Mouse (Mus musculus): ENCODE results near the gene Use1. TPM values are rescaled to one million over a fixed set of nuclear protein-coding genes. Genes with fewer than 3 reads are reported as not detected.

The Use1 gene
- polyA plus RNA-seq, 1 experiment from 2014 or later: 100 TPM

DNA sequence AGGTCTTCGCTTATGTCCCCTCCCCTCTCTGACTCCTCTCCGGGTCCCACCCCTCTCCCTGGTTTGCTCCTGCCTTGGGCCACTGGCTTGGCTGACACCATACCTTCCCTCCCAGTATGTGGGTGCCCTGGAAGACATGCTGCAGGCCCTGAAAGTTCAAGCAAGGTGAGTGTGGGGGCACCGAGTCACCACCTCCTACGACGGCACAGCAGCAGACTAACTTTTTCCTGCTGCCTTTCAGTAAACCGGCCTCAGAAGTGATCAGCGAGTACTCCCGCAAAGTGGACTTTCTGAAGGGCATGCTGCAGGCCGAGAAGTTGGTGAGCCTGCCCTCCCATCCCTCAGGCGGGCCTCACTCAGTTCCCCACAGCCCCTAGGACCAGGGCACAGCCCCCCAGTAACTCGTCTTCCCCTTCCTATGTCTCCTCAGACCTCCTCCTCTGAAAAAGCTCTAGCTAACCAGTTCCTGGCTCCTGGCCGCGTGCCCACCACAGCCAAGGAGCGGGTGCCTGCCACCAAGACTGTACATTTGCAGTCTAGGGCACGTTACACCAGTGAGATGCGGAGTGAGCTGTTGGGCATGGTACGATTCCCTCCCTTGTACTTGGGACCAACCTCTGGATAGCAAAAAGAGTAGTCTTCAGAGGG, 1.0 kb downstream of the Use1 start:
- peaks cover 19% of the 10 kb centered on the region for H3K36me3 ChIP-seq
- peak overlapping the region; percentile 89 for H3K27ac ChIP-seq
- H3K4me3 ChIP-seq (replicated peaks): peak overlapping the region; percentile 61
- WGBS: 54% methylated on average over 17 of the region's 17 CpGs
- H3K9me3 ChIP-seq: no peaks in the 10 kb centered on the region
- peaks cover 19% of the 10 kb centered on the region for H3K4me1 ChIP-seq (replicated peaks)
- H3K27me3 ChIP-seq: no peaks in the 10 kb centered on the region
- peak overlapping the region; percentile 86 for H3K4me2 ChIP-seq
- H3K9ac ChIP-seq (replicated peaks): peak overlapping the region; percentile 64
- peak; percentile 77; the same call in 1 of the 2 replicates for ATAC-seq (ENCODE audit: insufficient number of reproducible peaks, insufficient read depth, low FRiP score, low TSS enrichment, low read depth)

DNA sequence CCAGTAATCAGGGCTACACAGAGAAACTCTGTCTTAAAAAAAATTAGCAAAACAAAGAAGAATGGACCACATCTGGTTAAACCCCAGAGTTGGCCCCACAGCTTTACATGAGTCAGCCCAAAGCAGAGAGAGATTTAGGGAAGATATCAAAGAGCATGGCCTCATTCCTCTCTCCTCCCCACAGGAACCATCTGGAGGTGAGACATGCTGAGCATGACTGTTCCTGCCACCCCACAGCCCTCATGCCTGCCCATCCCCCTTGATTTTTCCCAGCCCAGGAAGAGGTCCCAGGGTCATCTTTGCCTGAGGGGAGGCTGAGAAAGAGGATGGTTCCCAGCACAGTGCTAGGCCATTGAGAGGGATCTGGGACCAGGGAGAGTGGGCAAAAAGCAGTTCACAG, 1.7 kb downstream of the Use1 start:
- no peak for ATAC-seq (ENCODE audit: insufficient number of reproducible peaks, insufficient read depth, low FRiP score, low TSS enrichment, low read depth)
- Histone ChIP-seq H3K4me3 (replicated peaks) (no peak overlapping the region), H3K27ac (no peak overlapping the region), H3K9ac (replicated peaks) (no peak overlapping the region), H3K36me3 (peaks cover 25% of the 10 kb centered on the region), H3K4me1 (replicated peaks) (peaks cover 19% of the 10 kb centered on the region), H3K4me2 (peak overlapping the region; percentile 86; the same call in 1 of the 2 replicates), H3K27me3 (no peaks in the 10 kb centered on the region), H3K9me3 (no peaks in the 10 kb centered on the region)

DNA sequence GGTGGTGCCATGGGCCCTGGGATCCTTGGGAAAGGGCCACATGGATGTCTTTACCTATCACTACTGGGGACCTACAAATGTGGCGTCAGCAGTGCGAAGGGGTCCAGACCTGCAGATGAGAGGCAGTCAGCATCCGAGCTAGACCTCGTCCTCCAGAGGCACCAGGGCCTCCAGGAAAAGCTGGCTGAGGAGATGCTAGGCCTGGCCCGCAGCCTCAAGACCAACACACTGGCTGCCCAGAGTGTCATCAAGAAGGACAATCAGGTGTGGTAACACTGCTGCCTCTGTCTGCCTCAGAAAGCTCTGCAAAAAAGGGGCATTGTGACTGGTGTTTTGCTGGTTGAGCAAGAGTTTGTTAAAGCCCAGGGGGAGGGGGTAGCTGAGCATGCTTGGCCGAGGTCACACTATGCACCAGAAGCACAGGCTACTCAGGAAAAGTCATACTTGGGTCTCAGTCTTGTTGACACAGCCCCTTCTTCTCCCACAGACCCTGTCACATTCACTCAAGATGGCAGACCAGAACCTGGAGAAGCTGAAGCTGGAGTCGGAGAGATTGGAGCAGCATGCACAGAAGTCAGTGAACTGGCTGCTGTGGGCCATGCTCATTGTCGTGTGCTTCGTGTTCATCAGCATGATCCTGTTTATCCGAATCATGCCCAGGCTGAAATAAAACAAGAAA, 2.5 kb downstream of the Use1 start:
- Histone ChIP-seq H3K4me2 (no peak overlapping the region), H3K27ac (no peak overlapping the region), H3K9ac (replicated peaks) (no peak overlapping the region), H3K4me3 (replicated peaks) (0 out of 2 replicates have a peak overlapping the region, but pooled peaks have one; percentile 2), H3K4me1 (replicated peaks) (peaks cover 19% of the 10 kb centered on the region), H3K36me3 (peaks cover 33% of the 10 kb centered on the region), H3K27me3 (no peaks in the 10 kb centered on the region), H3K9me3 (no peaks in the 10 kb centered on the region)
- WGBS: 95% methylated on average over 10 of the region's 10 CpGs
- ATAC-seq (ENCODE audit: insufficient number of reproducible peaks, insufficient read depth, low FRiP score, low TSS enrichment, low read depth): no peak

DNA sequence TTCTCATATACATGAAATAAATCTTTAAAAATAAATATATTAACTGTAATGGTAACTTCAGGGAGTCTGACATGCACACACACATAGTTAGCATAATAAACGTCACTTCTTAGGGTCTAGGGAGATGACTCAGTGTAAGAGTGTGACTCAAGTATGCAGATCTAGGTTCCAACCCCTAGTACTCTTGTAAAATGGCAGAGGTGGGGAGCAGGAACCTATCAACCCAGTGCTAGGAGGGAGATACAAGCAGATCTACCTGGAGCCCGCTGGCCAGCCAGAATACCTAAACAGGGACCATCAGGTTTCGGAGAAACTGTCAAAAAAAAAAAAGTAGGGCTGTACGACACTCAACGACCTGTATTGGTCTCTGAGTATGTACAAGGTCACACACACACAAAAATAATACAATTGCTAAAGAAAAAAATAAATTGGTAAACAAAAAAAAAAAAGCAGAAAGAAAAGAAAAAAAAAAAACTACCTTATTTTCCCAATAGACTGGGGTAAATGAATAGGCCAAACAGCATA, 4.1 kb downstream of the Use1 start:
- 28% methylated on average over 5 of the region's 5 CpGs for WGBS
- peaks cover 43% of the 10 kb centered on the region for H3K36me3 ChIP-seq
- H3K9ac ChIP-seq (replicated peaks): no peak overlapping the region
- ATAC-seq (ENCODE audit: insufficient number of reproducible peaks, insufficient read depth, low FRiP score, low TSS enrichment, low read depth): no peak
- peak overlapping the region; percentile 53 for H3K4me2 ChIP-seq
- peak overlapping the region; percentile 74 for H3K4me3 ChIP-seq (replicated peaks)
- H3K27me3 ChIP-seq: no peaks in the 10 kb centered on the region
- H3K27ac ChIP-seq: no peak overlapping the region
- no peaks in the 10 kb centered on the region for H3K9me3 ChIP-seq
- peaks cover 24% of the 10 kb centered on the region for H3K4me1 ChIP-seq (replicated peaks)

DNA sequence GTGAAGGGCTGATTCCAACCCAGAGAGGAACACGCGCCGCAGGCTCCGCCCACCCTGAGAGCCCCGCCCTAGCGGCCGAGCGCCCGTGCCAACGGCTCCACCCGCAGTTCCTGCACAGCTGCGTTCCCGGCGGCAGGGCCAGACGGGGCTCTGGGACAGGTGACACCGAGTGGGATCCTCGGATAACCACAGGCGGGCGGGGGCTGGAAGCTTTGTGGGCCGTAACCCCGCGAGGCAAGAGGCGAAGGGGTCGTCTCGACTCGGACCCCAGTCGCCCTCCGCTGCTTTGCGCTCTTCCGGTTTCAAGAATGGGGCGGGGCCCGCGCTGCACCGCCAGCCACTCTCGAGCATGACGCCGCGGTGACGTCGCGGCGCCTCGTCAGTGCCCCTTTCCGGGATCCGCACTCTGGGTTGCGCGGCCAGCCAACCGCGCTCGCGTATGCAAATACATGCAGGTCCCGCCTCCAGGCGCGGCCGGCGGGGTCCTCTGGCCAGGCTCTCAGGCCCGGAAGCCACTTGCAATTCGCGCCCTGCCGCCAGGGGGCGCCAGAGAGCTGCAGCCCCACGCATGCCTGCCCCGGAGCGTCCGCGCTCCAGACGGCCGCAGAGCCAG, 4.7 kb downstream of the Use1 start, which contains the start of gene Ocel1:
Gene Ocel1 (plus strand): TSS at position 63 of the 613 bp plus-strand sequence.
- Histone ChIP-seq H3K27me3 (no peaks in the 10 kb centered on the region; the same call in 1 of the 2 replicates), H3K9ac (replicated peaks) (peak within 1 kb of the TSS; percentile 56; the same call in 1 of the 2 replicates), H3K4me3 (replicated peaks) (peak within 1 kb of the TSS; percentile 74), H3K4me1 (replicated peaks) (peaks cover 26% of the 10 kb centered on the region), H3K36me3 (peaks cover 43% of the 10 kb centered on the region), H3K27ac (peak within 1 kb of the TSS; percentile 59), H3K9me3 (no peaks in the 10 kb centered on the region), H3K4me2 (peak within 1 kb of the TSS; percentile 53)
- WGBS: 1% methylated on average over 68 of the region's 68 CpGs
- ATAC-seq (ENCODE audit: insufficient number of reproducible peaks, insufficient read depth, low FRiP score, low TSS enrichment, low read depth): peak; percentile 83

DNA sequence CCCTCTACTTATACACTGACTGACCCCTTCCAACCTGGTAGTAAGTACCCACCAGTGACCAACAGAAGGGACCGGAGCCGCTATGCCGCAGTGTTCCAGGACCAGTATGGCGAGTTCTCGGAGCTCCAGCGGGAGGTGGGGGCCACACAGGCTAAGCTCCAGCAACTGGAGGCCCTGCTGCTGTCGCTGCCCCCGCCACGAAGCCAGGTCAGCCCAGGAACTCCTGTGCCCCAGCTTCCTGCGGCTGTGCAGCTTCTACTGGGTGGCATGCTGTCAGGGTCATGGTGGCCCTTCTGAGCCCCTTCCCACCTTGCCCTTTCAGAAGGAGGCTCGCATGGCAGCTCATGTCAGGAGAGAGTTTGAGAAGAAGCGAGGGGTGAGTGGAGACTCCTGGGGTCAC, 5.8 kb downstream of the Use1 start:
- 90% methylated on average over 12 of the region's 12 CpGs for WGBS
- Histone ChIP-seq H3K4me2 (no peak overlapping the region), H3K27ac (no peak overlapping the region), H3K36me3 (peaks cover 47% of the 10 kb centered on the region), H3K9me3 (no peaks in the 10 kb centered on the region), H3K9ac (replicated peaks) (no peak overlapping the region), H3K4me3 (replicated peaks) (0 out of 2 replicates have a peak overlapping the region, but pooled peaks have one; percentile 6), H3K4me1 (replicated peaks) (peaks cover 34% of the 10 kb centered on the region), H3K27me3 (peaks cover 6% of the 10 kb centered on the region; the same call in 1 of the 2 replicates)
- ATAC-seq (ENCODE audit: insufficient number of reproducible peaks, insufficient read depth, low FRiP score, low TSS enrichment, low read depth): no peak

DNA sequence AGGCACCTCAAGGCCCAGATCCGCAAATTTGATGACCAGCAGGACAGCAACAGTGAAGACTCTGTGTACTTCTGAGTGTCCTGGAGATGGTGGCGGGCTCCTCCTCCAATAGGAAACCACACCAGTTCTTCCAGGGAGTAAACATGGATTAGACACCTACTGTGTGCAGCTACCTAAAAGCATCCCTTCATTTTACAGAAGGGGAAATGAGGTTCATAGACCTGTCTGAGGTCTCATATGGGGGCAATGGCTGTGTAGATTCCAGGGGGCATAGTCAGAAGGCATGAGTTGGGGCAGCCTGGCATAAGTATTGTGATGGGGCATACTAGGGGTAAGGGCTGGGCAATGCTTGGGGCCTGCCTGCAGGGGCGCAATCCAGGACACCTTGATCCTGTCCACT, 6.4 kb downstream of the Use1 start:
- 84% methylated on average over 3 of the region's 3 CpGs for WGBS
- Histone ChIP-seq H3K4me1 (replicated peaks) (peaks cover 29% of the 10 kb centered on the region), H3K27me3 (peaks cover 11% of the 10 kb centered on the region; the same call in 1 of the 2 replicates), H3K27ac (no peak overlapping the region), H3K9ac (replicated peaks) (no peak overlapping the region), H3K4me2 (no peak overlapping the region), H3K9me3 (no peaks in the 10 kb centered on the region), H3K4me3 (replicated peaks) (no peak overlapping the region), H3K36me3 (peaks cover 52% of the 10 kb centered on the region)
- no peak for ATAC-seq (ENCODE audit: insufficient number of reproducible peaks, insufficient read depth, low FRiP score, low TSS enrichment, low read depth)

DNA sequence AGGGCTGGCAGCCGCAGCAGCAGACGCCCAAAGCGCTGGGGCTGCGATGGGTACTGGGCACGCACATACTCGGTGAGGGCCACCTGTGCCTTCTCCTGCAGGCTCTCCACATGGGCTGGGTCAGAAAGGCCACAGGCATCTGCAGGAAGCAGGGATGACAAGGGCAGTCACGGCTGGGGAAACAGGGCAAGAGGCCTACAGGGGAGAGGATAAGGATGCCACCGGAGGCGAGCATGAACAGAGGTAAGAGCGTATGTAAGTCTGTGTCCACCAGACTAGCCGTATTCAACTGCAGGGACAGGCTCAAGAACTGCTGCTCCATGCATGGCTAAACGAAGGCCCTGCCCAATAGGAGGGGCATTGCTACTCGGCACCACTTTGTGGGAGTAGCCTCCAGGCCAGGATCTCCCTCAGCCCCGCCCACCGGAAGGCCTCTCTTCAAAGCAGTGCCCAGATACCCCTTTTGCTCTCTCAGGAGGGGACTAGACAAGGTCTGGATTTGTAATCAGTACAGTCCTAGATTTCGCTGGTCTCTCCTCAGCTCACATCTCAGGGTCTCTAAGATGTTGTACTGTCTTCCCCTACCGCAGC, 8.1 kb downstream of the Use1 start:
- Histone ChIP-seq H3K36me3 (peaks cover 46% of the 10 kb centered on the region), H3K9ac (replicated peaks) (no peak overlapping the region), H3K27ac (no peak overlapping the region), H3K4me3 (replicated peaks) (no peak overlapping the region), H3K9me3 (no peaks in the 10 kb centered on the region), H3K27me3 (peaks cover 11% of the 10 kb centered on the region; the same call in 1 of the 2 replicates), H3K4me2 (no peak overlapping the region), H3K4me1 (replicated peaks) (peaks cover 36% of the 10 kb centered on the region)
- no peak for ATAC-seq (ENCODE audit: insufficient number of reproducible peaks, insufficient read depth, low FRiP score, low TSS enrichment, low read depth)
- 77% methylated on average over 17 of the region's 17 CpGs for WGBS

DNA sequence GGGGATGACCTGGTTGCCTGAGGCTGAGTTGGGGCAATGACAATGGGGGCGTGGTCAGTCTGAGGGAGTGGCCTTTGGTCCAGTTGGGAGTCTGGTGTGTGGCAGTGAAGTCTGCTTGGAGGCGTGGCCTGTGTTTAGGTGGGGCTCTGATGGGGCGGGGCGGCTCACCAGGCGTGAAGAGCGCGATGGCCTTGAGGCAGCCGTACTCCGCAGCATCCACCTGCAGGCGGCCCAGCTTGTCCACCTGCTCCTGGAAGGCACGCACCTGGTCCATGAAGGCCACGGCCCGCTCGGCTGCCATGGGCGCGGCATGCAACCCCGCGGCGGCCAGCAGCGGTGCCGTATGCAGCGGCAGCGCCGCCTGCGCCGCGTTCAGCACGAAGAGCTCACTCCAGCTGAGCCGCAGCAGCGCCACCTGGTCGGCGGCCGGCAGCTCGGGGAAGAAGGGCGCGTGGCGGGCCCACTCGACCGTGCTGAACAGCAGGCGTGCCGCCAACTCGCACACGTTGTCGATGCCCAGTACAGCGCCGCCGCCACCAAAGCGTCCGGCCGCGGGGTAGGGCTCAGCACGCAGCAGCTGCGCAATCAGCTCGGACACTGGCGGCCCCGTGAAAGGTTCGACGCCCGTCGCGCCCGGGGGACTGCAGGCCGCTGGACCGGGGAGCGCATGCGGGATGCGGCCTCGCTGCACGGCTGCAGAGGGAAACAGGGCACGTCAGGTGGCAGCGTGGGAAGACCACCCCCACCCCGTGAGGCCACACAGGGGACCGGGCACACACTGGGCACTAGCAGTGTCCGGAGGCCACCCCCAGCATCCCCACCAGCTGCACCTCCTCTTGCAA, 9.2 kb downstream of the Use1 start:
- 5% methylated on average over 74 of the region's 74 CpGs for WGBS
- ATAC-seq (ENCODE audit: insufficient number of reproducible peaks, insufficient read depth, low FRiP score, low TSS enrichment, low read depth): no peak
- H3K27me3 ChIP-seq: peaks cover 11% of the 10 kb centered on the region; the same call in 1 of the 2 replicates
- H3K9me3 ChIP-seq: no peaks in the 10 kb centered on the region
- peak overlapping the region; percentile 59 for H3K9ac ChIP-seq (replicated peaks)
- no peak overlapping the region for H3K27ac ChIP-seq
- peaks cover 43% of the 10 kb centered on the region for H3K36me3 ChIP-seq
- peaks cover 42% of the 10 kb centered on the region for H3K4me1 ChIP-seq (replicated peaks)
- peak overlapping the region; percentile 33 for H3K4me3 ChIP-seq (replicated peaks)
- peak overlapping the region; percentile 75 for H3K4me2 ChIP-seq

DNA sequence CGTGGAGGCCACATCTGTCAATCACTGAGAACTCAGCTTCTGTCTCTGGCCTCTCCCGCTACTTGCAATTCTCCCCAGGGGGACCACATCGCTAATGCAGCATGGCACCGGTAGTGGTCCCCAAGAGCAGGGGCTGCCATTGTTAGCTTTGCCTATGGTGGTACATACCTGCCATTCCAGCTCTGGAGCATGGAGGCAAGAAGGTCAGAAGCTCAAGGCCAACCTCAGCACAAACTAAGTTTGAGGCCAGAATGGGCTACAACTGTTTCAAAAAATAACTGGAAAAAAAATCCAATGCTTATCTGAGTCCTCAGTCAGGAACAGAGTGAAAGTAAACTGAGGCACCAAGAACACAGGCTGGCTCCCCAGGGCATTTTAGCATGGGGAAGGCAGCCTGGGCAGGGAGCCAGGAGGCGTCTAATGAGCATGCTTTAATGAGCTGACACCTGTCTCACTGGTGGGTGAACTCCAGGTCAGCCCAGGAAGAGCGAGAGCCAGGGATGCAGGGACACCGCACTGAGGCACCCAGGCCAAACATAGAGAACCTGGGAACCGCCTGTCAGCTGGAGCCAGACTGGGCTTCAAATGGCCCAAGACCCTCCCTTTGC, 9.9 kb downstream of the Use1 start:
- peak overlapping the region; percentile 75 for H3K4me2 ChIP-seq
- H3K27ac ChIP-seq: no peak overlapping the region
- peaks cover 43% of the 10 kb centered on the region for H3K36me3 ChIP-seq
- H3K9me3 ChIP-seq: no peaks in the 10 kb centered on the region
- H3K9ac ChIP-seq (replicated peaks): peak overlapping the region; percentile 59; the same call in 1 of the 2 replicates
- peak overlapping the region; percentile 33 for H3K4me3 ChIP-seq (replicated peaks)
- peaks cover 42% of the 10 kb centered on the region for H3K4me1 ChIP-seq (replicated peaks)
- peaks cover 11% of the 10 kb centered on the region; the same call in 1 of the 2 replicates for H3K27me3 ChIP-seq
- WGBS: 43% methylated on average over 8 of the region's 8 CpGs
- ATAC-seq (ENCODE audit: insufficient number of reproducible peaks, insufficient read depth, low FRiP score, low TSS enrichment, low read depth): no peak
